Mouse (Mus musculus): ENCODE results near the gene Ube2q2. TPM values are rescaled to one million over a fixed set of nuclear protein-coding genes. Genes with fewer than 3 reads are reported as not detected.
"Not testable (repeated sequence)": the region's sequence is repeated elsewhere in the genome, so short reads cannot be mapped to it uniquely, and the experiment has no call there.

Ube2q2 gene
- 10 to 100 TPM; 25.8 to 27.2 TPM for total RNA-seq (2021)
- long read RNA-seq, experiment 1, transcript Ube2q2-201 (13 exons, 3,456 nt) = major isoform, 32 of 47 reads
- long read RNA-seq, experiment 1, transcript Ube2q2-202 (12 exons, 1,680 nt) = minor isoform, 10 of 47 reads
- long read RNA-seq, experiment 1, partial matches to known transcripts = 0 of 47 reads
- long read RNA-seq, experiment 1, other reads (novel, unspliced or antisense) = 3 of 47 reads
- long read RNA-seq, experiment 2, transcript Ube2q2-201 (13 exons, 3,456 nt) = major isoform, 36 of 48 reads
- long read RNA-seq, experiment 2, transcript Ube2q2-202 (12 exons, 1,680 nt) = minor isoform, 7 of 48 reads
- long read RNA-seq, experiment 2, partial matches to known transcripts = 1 of 48 reads
- long read RNA-seq, experiment 2, other reads (novel, unspliced or antisense) = 3 of 48 reads

- peak; percentile 73 for DNase-seq
Measured at GRCm38 (mm10) chr9:55148854-55149498, at the start of gene Ube2q2. TSS of gene Ube2q2 (plus strand) at chr9:55148854.

- DNase-seq = no peak
Measured at GRCm38 (mm10) chr9:55101117-55101516, 47.5 kb upstream of the Ube2q2 start.

- DNase-seq = no peak
Measured at GRCm38 (mm10) chr9:55102186-55102835, 46.3 kb upstream of the Ube2q2 start.

GRCm38 (mm10) chr9:55102931-55103630, 45.6 kb upstream of the Ube2q2 start:
- no peak for DNase-seq

DNA sequence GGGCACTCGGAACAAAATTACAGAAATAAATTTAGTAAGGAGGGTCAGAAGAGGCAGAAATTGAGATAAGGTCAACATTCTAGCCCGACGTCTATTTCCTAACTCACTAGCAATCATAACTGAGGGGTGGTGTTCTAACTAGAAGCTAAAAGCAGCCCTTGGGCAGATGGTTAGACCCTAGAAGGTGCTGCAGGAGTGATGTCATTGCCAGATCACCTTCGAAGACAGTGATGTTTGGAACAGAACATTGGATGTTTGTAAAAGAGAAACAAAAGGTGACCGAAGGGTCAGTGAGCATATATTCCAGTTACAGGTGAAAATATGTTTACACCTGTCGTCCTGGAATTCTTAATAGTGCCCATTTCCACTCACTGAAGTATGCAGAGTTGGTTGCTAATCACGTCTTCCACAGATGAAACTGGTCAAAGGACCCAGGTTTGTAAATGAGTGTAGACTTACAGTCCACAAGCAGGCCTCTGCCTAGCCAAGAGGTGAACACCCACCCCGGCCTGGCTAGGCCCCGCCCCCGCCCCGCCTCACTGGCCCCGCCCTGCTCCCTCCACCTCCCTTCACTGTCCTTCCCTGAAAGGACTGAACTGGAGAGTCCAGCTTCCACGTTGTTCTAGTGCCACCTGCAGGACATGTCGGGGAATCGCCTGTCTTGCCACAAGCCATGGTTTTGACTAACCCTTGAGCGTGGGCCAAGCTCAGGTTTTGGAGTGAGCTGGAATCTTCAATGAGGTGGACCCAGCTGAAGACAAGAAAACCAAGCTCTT, 38.4 kb upstream of the Ube2q2 start:
- DNase-seq = peak; percentile 80

DNA sequence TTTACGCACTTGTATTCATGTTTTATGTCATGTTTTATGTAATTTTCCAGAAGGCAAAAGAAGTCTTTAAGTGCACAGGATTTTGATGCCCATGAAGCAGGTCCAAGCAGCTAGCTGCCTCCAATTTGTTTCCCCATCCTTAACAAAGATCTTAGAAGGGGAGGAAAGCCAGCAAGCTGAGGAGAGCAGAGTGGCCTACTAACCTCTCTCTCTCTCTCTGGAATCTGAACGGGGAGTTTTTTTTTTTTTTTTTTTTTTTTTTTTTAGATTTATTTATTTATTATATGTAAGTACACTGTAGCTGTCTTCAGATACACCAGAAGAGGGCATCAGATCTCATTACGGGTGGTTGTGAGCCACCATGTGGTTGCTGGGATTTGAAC, 37.8 kb upstream of the Ube2q2 start:
- not testable (repeated sequence) for DNase-seq

GRCm38 (mm10) chr9:55114752-55115151, 33.9 kb upstream of the Ube2q2 start:
- no peak for DNase-seq

DNA sequence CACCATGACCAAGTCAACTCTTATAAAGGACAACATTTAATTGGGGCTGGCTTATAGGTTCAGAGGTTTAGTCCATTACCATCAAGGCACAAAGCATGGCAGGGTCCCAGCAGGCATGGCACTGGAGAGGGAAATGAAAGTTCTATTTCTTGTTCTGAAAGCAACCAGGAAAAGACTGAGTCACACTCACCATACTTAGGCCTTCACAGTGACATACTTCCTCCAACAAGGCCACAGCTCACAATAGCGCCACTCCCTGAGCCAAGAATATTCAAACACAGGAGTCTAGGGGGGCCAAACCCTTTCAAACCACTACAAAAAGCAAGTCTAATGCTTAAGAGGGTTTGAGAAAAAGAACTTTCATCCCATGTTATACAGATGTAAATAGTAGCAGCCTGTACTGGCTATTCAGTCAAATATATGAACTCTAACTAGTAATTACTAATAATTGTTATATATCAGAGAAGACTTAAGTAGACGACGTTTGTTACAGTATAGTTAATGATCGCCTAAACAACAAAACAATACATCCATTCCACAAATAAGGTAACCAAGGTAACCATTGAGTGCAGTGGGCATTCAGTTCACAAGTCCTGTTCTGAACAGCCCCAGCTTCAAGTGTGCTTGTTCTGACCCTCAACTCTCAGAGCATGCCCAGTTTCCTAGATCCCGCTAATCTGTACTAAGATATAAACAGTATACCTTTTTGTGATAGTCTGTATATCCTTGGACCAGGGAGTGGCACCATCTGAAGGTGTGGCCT, 31.2 kb upstream of the Ube2q2 start:
- DNase-seq = no peak

DNA sequence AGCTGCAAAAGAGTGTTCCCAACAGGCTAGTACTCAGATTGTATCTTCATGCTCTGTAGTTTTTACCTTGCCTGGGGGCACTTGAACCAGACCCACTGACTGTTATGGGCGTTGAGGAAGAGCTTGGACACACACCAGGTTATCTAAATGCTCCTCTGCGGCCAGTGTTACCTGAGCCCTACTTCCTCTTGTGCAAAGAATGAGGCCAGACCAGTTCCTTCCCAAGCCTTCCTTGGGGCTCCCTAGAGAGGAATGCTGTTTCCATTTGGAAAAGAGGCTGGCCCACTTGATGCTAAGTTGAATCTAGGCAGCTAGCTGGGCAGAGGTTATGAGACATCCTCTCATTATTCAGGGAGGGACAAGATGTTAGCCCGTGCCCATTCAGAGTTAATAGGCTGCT, 26.1 kb upstream of the Ube2q2 start:
- no peak for DNase-seq

DNA sequence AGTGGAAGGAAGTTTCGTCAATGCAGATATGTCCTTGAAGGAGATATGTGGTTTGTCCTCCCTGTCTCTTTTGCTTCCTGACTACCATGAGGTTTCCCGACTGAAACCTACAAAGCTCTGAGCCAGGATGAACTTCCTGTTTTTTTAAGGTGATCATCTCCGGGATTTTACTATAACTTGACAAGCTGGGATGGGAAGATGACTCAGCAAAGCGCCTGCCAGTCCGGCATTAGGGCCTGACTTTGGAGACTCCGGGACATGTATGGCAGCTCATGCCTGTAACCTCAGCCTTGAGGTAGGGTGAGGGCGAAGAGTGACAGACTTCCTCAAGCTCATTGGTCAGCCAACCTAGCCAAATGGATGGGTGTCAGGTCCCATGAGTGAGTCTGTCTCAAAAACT, 22.9 kb upstream of the Ube2q2 start:
- DNase-seq = no peak

GRCm38 (mm10) chr9:55126295-55126694, 22.4 kb upstream of the Ube2q2 start:
- DNase-seq = no peak

GRCm38 (mm10) chr9:55131851-55132250, 16.8 kb upstream of the Ube2q2 start:
- no peak for DNase-seq

DNA sequence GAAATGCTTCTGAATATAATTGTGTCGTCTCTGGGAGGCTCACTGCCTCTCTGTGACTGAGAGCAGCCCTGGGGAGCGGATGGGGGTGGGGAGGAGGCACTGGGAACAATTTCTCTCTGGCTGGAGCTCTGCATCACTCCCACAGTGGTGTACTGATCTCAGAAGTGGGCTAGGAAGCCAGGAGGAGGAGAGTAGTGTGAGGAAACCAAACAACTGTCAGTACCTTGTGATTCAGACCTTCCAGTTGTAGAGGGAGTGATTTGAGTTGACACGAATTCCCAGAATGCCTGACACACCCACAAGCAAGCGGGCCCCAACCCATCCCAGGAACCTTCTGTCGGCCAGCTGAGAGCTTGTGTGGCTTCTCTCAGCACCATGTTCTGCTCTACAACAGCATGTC, 12.1 kb upstream of the Ube2q2 start:
- DNase-seq = no peak

GRCm38 (mm10) chr9:55137112-55137511, 11.5 kb upstream of the Ube2q2 start:
- no peak for DNase-seq

- DNase-seq = no peak
Measured at GRCm38 (mm10) chr9:55139958-55140357, 8.7 kb upstream of the Ube2q2 start.

DNA sequence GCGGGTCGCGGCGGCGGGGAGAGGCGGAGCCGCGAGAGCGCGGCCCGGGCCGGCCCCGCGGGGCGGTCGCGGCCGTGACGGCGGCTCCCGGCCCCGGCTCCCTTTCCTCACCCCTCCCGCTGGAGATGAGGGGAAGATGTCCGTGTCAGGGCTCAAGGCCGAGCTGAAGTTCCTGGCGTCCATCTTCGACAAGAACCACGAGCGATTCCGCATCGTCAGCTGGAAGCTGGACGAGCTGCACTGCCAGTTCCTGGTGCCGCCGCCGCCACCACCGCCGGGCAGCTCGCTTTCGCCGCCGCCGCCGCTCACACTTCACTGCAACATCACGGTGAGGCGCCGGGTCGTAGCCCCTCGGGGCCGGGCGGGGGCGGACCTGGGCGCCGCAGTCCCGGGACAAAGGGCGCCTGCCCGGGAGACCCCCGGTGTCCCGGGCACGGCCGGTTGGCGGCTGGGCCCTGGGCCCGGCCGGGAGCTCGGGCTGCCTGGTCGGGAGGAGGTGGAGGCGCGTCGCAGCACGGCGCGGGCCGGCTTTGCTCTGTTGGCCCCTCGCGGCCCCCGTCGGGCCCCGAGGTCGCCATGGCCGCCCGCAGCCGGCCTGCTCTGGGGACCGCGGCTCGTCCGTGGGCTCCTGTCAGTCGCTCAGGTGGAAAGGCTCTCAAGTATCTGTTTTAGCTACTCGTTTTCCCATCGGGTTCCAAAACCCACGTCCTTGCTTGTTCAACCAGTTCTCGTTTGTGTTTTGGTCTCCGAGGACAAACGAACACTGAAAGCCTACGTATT, 1.0 kb downstream of the Ube2q2 start:
- DNase-seq = peak; percentile 55

DNA sequence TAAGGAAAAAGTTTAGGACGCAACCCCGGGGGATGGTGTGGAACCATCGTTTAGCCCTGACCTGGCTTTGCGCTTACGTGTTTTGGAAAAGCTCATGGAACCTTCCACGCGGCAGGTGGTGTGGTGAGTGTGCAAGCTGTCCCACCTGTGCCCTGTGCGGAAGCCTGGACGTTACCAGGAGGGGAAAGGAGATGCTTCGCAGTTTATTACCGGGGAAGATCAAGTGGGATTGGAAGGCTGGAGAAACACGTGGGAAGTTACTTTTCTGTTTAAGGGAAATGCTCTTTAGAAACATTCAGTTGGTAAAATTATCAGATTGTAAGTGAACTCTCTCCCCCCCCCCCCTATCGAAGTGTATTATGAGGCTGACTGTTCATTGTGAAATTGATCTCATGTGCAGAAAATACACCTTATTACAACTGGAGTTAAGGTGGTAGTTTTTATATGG, 1.6 kb downstream of the Ube2q2 start:
- no peak for DNase-seq

DNA sequence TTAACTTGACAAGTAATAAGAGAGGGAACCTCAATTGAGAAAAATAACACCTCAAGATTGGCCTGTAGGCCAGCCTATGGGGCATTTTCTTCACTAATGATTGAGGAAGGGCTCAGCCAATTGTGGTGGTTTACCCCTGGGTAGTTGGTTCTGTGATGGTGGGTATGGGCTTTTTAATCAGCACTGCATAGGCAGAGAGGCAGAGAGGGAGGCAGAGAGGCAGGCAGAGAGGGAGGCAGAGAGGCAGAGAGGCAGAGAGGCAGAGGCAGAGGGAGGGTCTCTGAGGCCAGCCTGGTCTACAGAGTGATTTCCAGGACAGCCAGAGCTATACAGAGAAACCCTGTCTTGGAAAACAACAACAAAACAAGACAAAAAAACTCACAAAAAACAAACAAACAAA, 2.4 kb downstream of the Ube2q2 start:
- DNase-seq = peak; percentile 18

GRCm38 (mm10) chr9:55152935-55153334, 4.3 kb downstream of the Ube2q2 start:
- DNase-seq = no peak
